Mouse (Mus musculus) embryonic facial prominence, embryonic 15.5 days (tissue): ENCODE measurements at regions not wholly inside any gene's neighbourhood (a gene's known extent, or its start where the extent isn't known, plus 50 kb on each side); places are given as distances from the start of the nearest gene placed in this dataset.

ENCODE experiments used
- ATAC-seq: fragments of 200-750 bp; cut with Nextera tagmentation; 2 replicates; pipeline ENCODE4 v1.8.0; 2017; ENCODE audit warnings: low read depth, moderate TSS enrichment; ENCODE audit not compliant: insufficient number of reproducible peaks, low FRiP score, low TSS enrichment
- H3K27ac ChIP-seq: fragments of 300-500 bp; sonication (generic); replicated peaks from 2 replicates; pipeline ENCODE4 v1.5.1; 2015; ENCODE audit warnings: mild to moderate bottlenecking, inconsistent platforms
- H3K27me3 ChIP-seq: fragments of 300-500 bp; sonication (generic); 2 replicates; pipeline ENCODE4 v1.6.1; 2015; ENCODE audit warnings: inconsistent platforms
- H3K36me3 ChIP-seq: fragments of 300-500 bp; sonication (generic); 2 replicates; pipeline ENCODE4 v1.6.1; 2015; ENCODE audit warnings: mild to moderate bottlenecking, inconsistent platforms
- H3K4me1 ChIP-seq: fragments of 300-500 bp; sonication (generic); 2 replicates; pipeline ENCODE4 v1.6.1; 2015; ENCODE audit warnings: inconsistent platforms
- H3K4me2 ChIP-seq: fragments of 300-500 bp; sonication (generic); replicated peaks from 2 replicates; pipeline ENCODE4 v1.6.1; 2015; ENCODE audit warnings: mild to moderate bottlenecking, inconsistent platforms
- H3K4me3 ChIP-seq: fragments of 300-500 bp; sonication (generic); replicated peaks from 2 replicates; pipeline ENCODE4 v1.5.1; 2015; ENCODE audit warnings: mild to moderate bottlenecking, inconsistent platforms
- H3K9ac ChIP-seq: fragments of 300-500 bp; sonication (generic); 2 replicates; pipeline ENCODE4 v1.6.1; 2015; ENCODE audit warnings: inconsistent platforms
- H3K9me3 ChIP-seq: fragments of 300-500 bp; sonication (generic); replicated peaks from 2 replicates; pipeline ENCODE4 v1.6.1; 2016; ENCODE audit warnings: inconsistent platforms
- WGBS: fragments of 180-500 bp; shearing (Covaris S2); methylation state at CpG from one replicate; pipeline ENCODE4 v1.1.7; 2015; 5-methylcytosine and 5-hydroxymethylcytosine counted together

GRCm38 (mm10) chr14:120146908-120147770 lies 104.9 kb upstream of the Oxgr1 start:
- no peak overlapping the region for H3K4me2 ChIP-seq
- H3K4me1 ChIP-seq: peaks cover 30% of the 10 kb centered on the region
- WGBS: 37% methylated on average over 8 of the region's 8 CpGs
- ATAC-seq: no peak
- H3K27me3 ChIP-seq: no peaks in the 10 kb centered on the region
- no peaks in the 10 kb centered on the region for H3K9me3 ChIP-seq
- no peak overlapping the region for H3K9ac ChIP-seq
- no peaks in the 10 kb centered on the region for H3K36me3 ChIP-seq
- H3K4me3 ChIP-seq: no peak overlapping the region
- peak overlapping the region; percentile 87 for H3K27ac ChIP-seq

GRCm38 (mm10) chr14:120148803-120149202 lies 106.6 kb upstream of the Oxgr1 start:
- Histone ChIP-seq H3K27ac (peak overlapping the region; percentile 87), H3K9ac (no peak overlapping the region), H3K4me2 (peak overlapping the region; percentile 42), H3K9me3 (no peaks in the 10 kb centered on the region), H3K36me3 (no peaks in the 10 kb centered on the region), H3K27me3 (no peaks in the 10 kb centered on the region), H3K4me1 (peaks cover 28% of the 10 kb centered on the region), H3K4me3 (peak overlapping the region; percentile 23)
- peak; percentile 91 for ATAC-seq
- 36% methylated on average over 11 of the region's 11 CpGs for WGBS

- Histone ChIP-seq H3K4me2 (peak overlapping the region; percentile 42; the same call in 1 of the 2 replicates), H3K4me3 (no peak overlapping the region), H3K27me3 (no peaks in the 10 kb centered on the region), H3K27ac (peak overlapping the region; percentile 87), H3K4me1 (peaks cover 33% of the 10 kb centered on the region), H3K9me3 (no peaks in the 10 kb centered on the region), H3K9ac (no peak overlapping the region), H3K36me3 (no peaks in the 10 kb centered on the region)
- WGBS: 61% methylated on average over 11 of the region's 11 CpGs
- ATAC-seq: peak; percentile 40; the same call in 1 of the 2 replicates
These were observed 107.1 kb upstream of the Oxgr1 start for GRCm38 (mm10) chr14:120149341-120149741.

GRCm38 (mm10) chr14:120150589-120150988 lies 108.4 kb upstream of the Oxgr1 start:
- H3K4me1 ChIP-seq: peaks cover 45% of the 10 kb centered on the region
- ATAC-seq: no peak
- H3K9me3 ChIP-seq: no peaks in the 10 kb centered on the region
- WGBS: 58% methylated on average over 1 of the region's 1 CpGs
- H3K9ac ChIP-seq: no peak overlapping the region
- H3K27me3 ChIP-seq: no peaks in the 10 kb centered on the region
- no peak overlapping the region for H3K27ac ChIP-seq
- H3K36me3 ChIP-seq: no peaks in the 10 kb centered on the region
- H3K4me2 ChIP-seq: no peak overlapping the region
- H3K4me3 ChIP-seq: no peak overlapping the region

GRCm38 (mm10) chr14:120154413-120154812 lies 112.2 kb upstream of the Oxgr1 start:
- H3K36me3 ChIP-seq: no peaks in the 10 kb centered on the region
- no peak overlapping the region for H3K9ac ChIP-seq
- peak overlapping the region; percentile 30 for H3K4me2 ChIP-seq
- ATAC-seq: no peak
- no peaks in the 10 kb centered on the region for H3K9me3 ChIP-seq
- H3K27ac ChIP-seq: peak overlapping the region; percentile 91
- 41% methylated on average over 7 of the region's 7 CpGs for WGBS
- no peaks in the 10 kb centered on the region for H3K27me3 ChIP-seq
- no peak overlapping the region for H3K4me3 ChIP-seq
- peaks cover 37% of the 10 kb centered on the region for H3K4me1 ChIP-seq

- H3K4me1 ChIP-seq: 0 out of 2 replicates have a peak, but pooled peaks cover 4% of the 10 kb centered on the region
- ATAC-seq: no peak
- no peak overlapping the region for H3K9ac ChIP-seq
- no peak overlapping the region for H3K27ac ChIP-seq
- H3K4me3 ChIP-seq: no peak overlapping the region
- H3K9me3 ChIP-seq: no peaks in the 10 kb centered on the region
- no peaks in the 10 kb centered on the region for H3K27me3 ChIP-seq
- H3K4me2 ChIP-seq: no peak overlapping the region
- 58% methylated on average over 2 of the region's 2 CpGs for WGBS
- H3K36me3 ChIP-seq: no peaks in the 10 kb centered on the region
These were observed 111.3 kb upstream of the Mbnl2 start for GRCm38 (mm10) chr14:120164184-120164583.

GRCm38 (mm10) chr14:120165496-120166045 lies 109.9 kb upstream of the Mbnl2 start:
- Histone ChIP-seq H3K27ac (no peak overlapping the region), H3K4me2 (no peak overlapping the region), H3K9ac (no peak overlapping the region), H3K9me3 (no peaks in the 10 kb centered on the region), H3K36me3 (no peaks in the 10 kb centered on the region), H3K4me3 (no peak overlapping the region), H3K4me1 (peaks cover 8% of the 10 kb centered on the region), H3K27me3 (no peaks in the 10 kb centered on the region)
- no peak; the same call in 1 of the 2 replicates for ATAC-seq
- WGBS: 86% methylated on average over 10 of the region's 10 CpGs

GRCm38 (mm10) chr14:120170733-120171132 lies 104.7 kb upstream of the Mbnl2 start:
- ATAC-seq: no peak
- 52% methylated on average over 7 of the region's 7 CpGs for WGBS
- no peaks in the 10 kb centered on the region for H3K27me3 ChIP-seq
- no peaks in the 10 kb centered on the region for H3K9me3 ChIP-seq
- H3K4me3 ChIP-seq: no peak overlapping the region
- no peaks in the 10 kb centered on the region for H3K36me3 ChIP-seq
- peak overlapping the region; percentile 55; the same call in 1 of the 2 replicates for H3K27ac ChIP-seq
- no peak overlapping the region for H3K9ac ChIP-seq
- H3K4me1 ChIP-seq: peaks cover 35% of the 10 kb centered on the region
- H3K4me2 ChIP-seq: no peak overlapping the region

- no peak for ATAC-seq
- Histone ChIP-seq H3K9ac (no peak overlapping the region), H3K4me1 (peaks cover 35% of the 10 kb centered on the region), H3K4me3 (no peak overlapping the region), H3K27ac (no peak overlapping the region), H3K9me3 (no peaks in the 10 kb centered on the region), H3K27me3 (no peaks in the 10 kb centered on the region), H3K36me3 (no peaks in the 10 kb centered on the region), H3K4me2 (no peak overlapping the region)
- 87% methylated on average over 4 of the region's 4 CpGs for WGBS
These were observed 103.4 kb upstream of the Mbnl2 start for GRCm38 (mm10) chr14:120172058-120172457.

GRCm38 (mm10) chr14:120172844-120173243 lies 102.6 kb upstream of the Mbnl2 start:
- no peak overlapping the region for H3K9ac ChIP-seq
- no peaks in the 10 kb centered on the region for H3K9me3 ChIP-seq
- peaks cover 35% of the 10 kb centered on the region for H3K4me1 ChIP-seq
- WGBS: 32% methylated on average over 8 of the region's 8 CpGs
- no peaks in the 10 kb centered on the region for H3K27me3 ChIP-seq
- no peaks in the 10 kb centered on the region for H3K36me3 ChIP-seq
- H3K4me2 ChIP-seq: no peak overlapping the region
- ATAC-seq: peak; percentile 51; the same call in 1 of the 2 replicates
- no peak overlapping the region for H3K4me3 ChIP-seq
- H3K27ac ChIP-seq: no peak overlapping the region

GRCm38 (mm10) chr14:120174615-120175014 lies 100.9 kb upstream of the Mbnl2 start:
- Histone ChIP-seq H3K9ac (no peak overlapping the region), H3K36me3 (no peaks in the 10 kb centered on the region), H3K4me2 (no peak overlapping the region), H3K4me3 (no peak overlapping the region), H3K4me1 (peaks cover 32% of the 10 kb centered on the region), H3K27me3 (no peaks in the 10 kb centered on the region), H3K9me3 (no peaks in the 10 kb centered on the region), H3K27ac (no peak overlapping the region)
- 75% methylated on average over 5 of the region's 5 CpGs for WGBS
- no peak for ATAC-seq
